Mouse (Mus musculus): ENCODE results near the gene Rbfox1.

Gene Rbfox1

GRCm38 (mm10) chr16:6348581-6349241 lies 463.6 kb downstream of the Rbfox1 start:
- DNase-seq (ENCODE audit: low read depth, low spot score), result peak; percentile 74

GRCm38 (mm10) chr16:6349381-6349780 lies 464.2 kb downstream of the Rbfox1 start:
- DNase-seq (ENCODE audit: low read depth, low spot score), result no peak

- DNase-seq (ENCODE audit: low read depth, low spot score), result no peak
Observed at GRCm38 (mm10) chr16:6350256-6350655, 465.1 kb downstream of the Rbfox1 start.

GRCm38 (mm10) chr16:6353191-6353590 lies 468.0 kb downstream of the Rbfox1 start:
- no peak for DNase-seq (ENCODE audit: low read depth, low spot score)

GRCm38 (mm10) chr16:6356931-6357330 lies 471.8 kb downstream of the Rbfox1 start:
- DNase-seq (ENCODE audit: low read depth, low spot score), result no peak

GRCm38 (mm10) chr16:6365793-6366192 lies 480.6 kb downstream of the Rbfox1 start:
- DNase-seq (ENCODE audit: low read depth, low spot score), result no peak

- no peak for DNase-seq (ENCODE audit: low read depth, low spot score)
Observed at GRCm38 (mm10) chr16:6366649-6367048, 481.5 kb downstream of the Rbfox1 start.

GRCm38 (mm10) chr16:6380924-6381323 lies 495.8 kb downstream of the Rbfox1 start:
- DNase-seq (ENCODE audit: low read depth, low spot score), result no peak

- no peak for DNase-seq (ENCODE audit: low read depth, low spot score)
Observed at GRCm38 (mm10) chr16:6381572-6381971, 496.4 kb downstream of the Rbfox1 start.

GRCm38 (mm10) chr16:6382712-6383111 lies 497.6 kb downstream of the Rbfox1 start:
- DNase-seq (ENCODE audit: low read depth, low spot score), result no peak

GRCm38 (mm10) chr16:6390278-6390930 lies 505.2 kb downstream of the Rbfox1 start:
- DNase-seq (ENCODE audit: low read depth, low spot score), result no peak

- DNase-seq (ENCODE audit: low read depth, low spot score), result no peak
Observed at GRCm38 (mm10) chr16:6396676-6397409, 511.7 kb downstream of the Rbfox1 start.

- DNase-seq (ENCODE audit: low read depth, low spot score), result peak; percentile 53
Observed at GRCm38 (mm10) chr16:6397635-6398034, 512.5 kb downstream of the Rbfox1 start.

GRCm38 (mm10) chr16:6402816-6403215 lies 517.7 kb downstream of the Rbfox1 start:
- no peak for DNase-seq (ENCODE audit: low read depth, low spot score)

GRCm38 (mm10) chr16:6414846-6415245 lies 529.7 kb downstream of the Rbfox1 start:
- peak; percentile 68 for DNase-seq (ENCODE audit: low read depth, low spot score)

GRCm38 (mm10) chr16:6421623-6422145 lies 536.5 kb downstream of the Rbfox1 start:
- DNase-seq (ENCODE audit: low read depth, low spot score), result no peak

- DNase-seq (ENCODE audit: low read depth, low spot score), result no peak
Observed at GRCm38 (mm10) chr16:6423878-6424409, 538.8 kb downstream of the Rbfox1 start.

GRCm38 (mm10) chr16:6424738-6425137 lies 539.6 kb downstream of the Rbfox1 start:
- DNase-seq (ENCODE audit: low read depth, low spot score), result no peak

GRCm38 (mm10) chr16:6427292-6428281 lies 542.4 kb downstream of the Rbfox1 start:
- no peak for DNase-seq (ENCODE audit: low read depth, low spot score)

- DNase-seq (ENCODE audit: low read depth, low spot score), result no peak
Observed at GRCm38 (mm10) chr16:6430981-6431380, 545.8 kb downstream of the Rbfox1 start.

GRCm38 (mm10) chr16:6436445-6436844 lies 551.3 kb downstream of the Rbfox1 start:
- peak; percentile 6 for DNase-seq (ENCODE audit: low read depth, low spot score)

All from ZHBTc4 (cell line).